In the genomic region with DNA sequence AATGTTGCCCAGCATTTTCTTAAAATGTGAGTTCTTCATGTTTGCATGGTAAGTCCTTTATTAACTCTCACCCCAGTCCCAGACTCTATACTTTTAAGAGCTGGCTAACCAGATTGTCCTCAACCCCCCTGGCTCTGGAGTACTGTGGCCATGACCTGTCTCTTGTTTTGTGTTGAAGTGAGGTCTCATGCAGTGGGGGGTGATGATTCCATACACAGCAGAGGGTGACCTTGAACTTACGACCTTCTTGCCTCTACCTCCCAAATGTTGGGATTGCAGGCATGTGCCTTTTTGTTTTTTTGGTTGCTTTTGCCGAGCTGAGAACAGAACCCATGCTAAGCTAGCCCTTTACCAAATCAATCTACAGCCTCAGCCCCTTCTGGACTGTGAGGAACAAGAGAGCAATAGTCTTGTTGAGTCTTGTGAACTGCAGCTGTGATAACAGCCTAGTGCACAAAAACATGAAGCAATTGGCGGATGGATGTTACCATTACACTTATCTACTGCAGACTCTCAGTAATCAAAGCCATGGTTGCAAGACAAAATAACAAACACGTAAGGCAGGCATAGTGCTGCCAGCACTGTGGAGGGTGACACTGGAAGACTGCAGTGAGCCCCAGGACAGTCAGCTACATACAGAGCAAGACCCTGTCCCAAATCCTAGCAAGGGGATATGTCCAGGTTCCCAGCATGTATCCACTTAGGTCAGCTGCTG, we compare ENCODE assay signal across 18 mouse cellular contexts. TPM values are rescaled to one million over a fixed set of nuclear protein-coding genes. Genes with fewer than 3 reads are reported as not detected.
DNase-seq lines count a peak whose midpoint lies in the region; ATAC-seq and TF ChIP-seq lines count a peak whose summit lies in the region.
"Had no signal": no experiment of that assay in that cellular context is flagged by ENCODE, and none has a peak within 500 bp of the region (broad histone marks: within the 10 kb centered on the region; RNA-seq: fewer than 3 reads in every experiment).

No protein-coding gene starts in this region.

- H3K27me3 ChIP-seq in heart, adult 2 months (ENCODE audit: control insufficient read depth, insufficient read depth, low read length): no peaks in the 10 kb centered on the region
- no peaks in the 10 kb centered on the region for H3K27me3 ChIP-seq in midbrain, embryonic 11.5 days (ENCODE audit: control insufficient read depth, insufficient read depth, low read length)
- H3K27me3 ChIP-seq in midbrain, embryonic 13.5 days: no peaks in the 10 kb centered on the region
- H3K27me3 ChIP-seq in limb, embryonic 10.5 days (ENCODE audit: low read depth, poor library complexity, severe bottlenecking): no peaks in the 10 kb centered on the region
- H3K27me3 ChIP-seq: limb, embryonic 12.5 days had no signal

- no peaks in the 10 kb centered on the region for H3K79me2 ChIP-seq in heart, adult 2 months (replicated peaks; ENCODE audit: control insufficient read depth, insufficient read depth, low read length)

- no peak for ATAC-seq in midbrain, embryonic 11.5 days (ENCODE audit: low FRiP score)
- no peak for ATAC-seq in midbrain, embryonic 13.5 days
- ATAC-seq: activated CD4-positive, CD25-positive, alpha-beta regulatory T cell, adult 4 months; forebrain, embryonic 16.5 days; intestine, postnatal 0 days had no signal

- H3K4me1 ChIP-seq in heart, adult 2 months (ENCODE audit: control insufficient read depth, insufficient read depth, low read length): peaks cover 3% of the 10 kb centered on the region
- peaks cover 4% of the 10 kb centered on the region; the same call in 1 of the 2 replicates for H3K4me1 ChIP-seq in midbrain, embryonic 11.5 days (ENCODE audit: control insufficient read depth, insufficient read depth, low read length)
- H3K4me1 ChIP-seq in midbrain, embryonic 13.5 days (replicated peaks): peaks cover 10% of the 10 kb centered on the region; the same call in 1 of the 2 replicates
- H3K4me1 ChIP-seq in limb, embryonic 10.5 days: no peaks in the 10 kb centered on the region
- H3K4me1 ChIP-seq: limb, embryonic 12.5 days had no signal

- WGBS in heart, adult 2 months: 58% methylated on average over 4 of the region's 4 CpGs
- 79% methylated on average over 4 of the region's 4 CpGs for WGBS in midbrain, embryonic 11.5 days
- WGBS in midbrain, embryonic 13.5 days: 83% methylated on average over 4 of the region's 4 CpGs
- WGBS in limb, embryonic 10.5 days: 84% methylated on average over 4 of the region's 4 CpGs

- H3K27ac ChIP-seq in heart, adult 2 months: peak overlapping the region; percentile 12; the same call in 1 of the 2 replicates
- no peak overlapping the region for H3K27ac ChIP-seq in midbrain, embryonic 11.5 days (ENCODE audit: low read depth, low read length)
- H3K27ac ChIP-seq in midbrain, embryonic 13.5 days: no peak overlapping the region
- H3K27ac ChIP-seq in limb, embryonic 10.5 days: no peak overlapping the region
- H3K27ac ChIP-seq: hindbrain, embryonic 14.5 days; limb, embryonic 12.5 days had no signal

- DNase-seq in heart, adult 2 months: no peak
- DNase-seq in heart, postnatal 10 days: no peak
- peak; percentile 2 for DNase-seq in kidney, adult 18-20 months
- no peak for DNase-seq in kidney, adult 8-10 months
- DNase-seq in midbrain, embryonic 11.5 days (ENCODE audit: low spot score, missing footprints): peak; percentile 53
- peak; percentile 17 for DNase-seq in limb, embryonic 10.5 days (ENCODE audit: low spot score)
- DNase-seq in adrenal gland, postnatal 4 days (ENCODE audit: low spot score in 2 of 2): no peak
- DNase-seq: adrenal gland, postnatal 14 days; kidney, postnatal 25 days; right cerebral cortex, postnatal 25 days had no signal

- no peaks in the 10 kb centered on the region for H3K36me3 ChIP-seq in heart, adult 2 months (ENCODE audit: control insufficient read depth, insufficient read depth, low read length)
- no peaks in the 10 kb centered on the region for H3K36me3 ChIP-seq in midbrain, embryonic 11.5 days (ENCODE audit: control insufficient read depth, insufficient read depth, low read length)
- H3K36me3 ChIP-seq in midbrain, embryonic 13.5 days: no peaks in the 10 kb centered on the region
- no peaks in the 10 kb centered on the region for H3K36me3 ChIP-seq in limb, embryonic 10.5 days
- H3K36me3 ChIP-seq: limb, embryonic 12.5 days had no signal

- H3K9ac ChIP-seq in heart, adult 2 months (ENCODE audit: low read depth, low read length): no peak overlapping the region
- no peak overlapping the region for H3K9ac ChIP-seq in midbrain, embryonic 11.5 days (ENCODE audit: low read length)
- H3K9ac ChIP-seq in midbrain, embryonic 13.5 days (replicated peaks): no peak overlapping the region
- H3K9ac ChIP-seq: hindbrain, embryonic 14.5 days; limb, embryonic 12.5 days had no signal

- no peak for TF ChIP-seq CTCF in heart, adult 2 months (IDR thresholded peaks at IDR 0.05)

- intact Hi-C loops in heart, adult 2 months (cut with DNase I): loop anchor here (5.0 kb wide), 2 partner anchors 78 to 328 kb away; no protein-coding TSS in a partner anchor
- intact Hi-C loops in heart, postnatal 10 days (cut with DNase I): loop anchor here (2.0 kb wide), 1 partner anchor 47 kb away; a partner anchor contains a TSS

- H3K4me2 ChIP-seq in midbrain, embryonic 11.5 days: no peak overlapping the region
- no peak overlapping the region for H3K4me2 ChIP-seq in midbrain, embryonic 13.5 days (replicated peaks)
- H3K4me2 ChIP-seq: hindbrain, embryonic 14.5 days; limb, embryonic 12.5 days had no signal

- no peak overlapping the region for H3K4me3 ChIP-seq in heart, adult 2 months
- H3K4me3 ChIP-seq in midbrain, embryonic 11.5 days (ENCODE audit: low read depth, low read length): no peak overlapping the region
- H3K4me3 ChIP-seq in midbrain, embryonic 13.5 days (replicated peaks): no peak overlapping the region
- no peak overlapping the region for H3K4me3 ChIP-seq in limb, embryonic 10.5 days
- H3K4me3 ChIP-seq: erythroblast, embryonic 14.5 days; limb, embryonic 12.5 days; megakaryocyte, embryonic 14.5 days had no signal

- TF ChIP-seq POLR2A in heart, adult 2 months (IDR thresholded peaks at IDR 0.05; ENCODE audit: insufficient read depth, low read depth, low read length): no peak

- H3K9me3 ChIP-seq in midbrain, embryonic 11.5 days (ENCODE audit: control insufficient read depth, low read length): no peaks in the 10 kb centered on the region
- no peaks in the 10 kb centered on the region for H3K9me3 ChIP-seq in midbrain, embryonic 13.5 days
- no peaks in the 10 kb centered on the region for H3K9me3 ChIP-seq in limb, embryonic 10.5 days (replicated peaks)
- H3K9me3 ChIP-seq: limb, embryonic 12.5 days; megakaryocyte, embryonic 14.5 days had no signal

- no peak for TF ChIP-seq EP300 in heart, adult 2 months (IDR thresholded peaks at IDR 0.05; ENCODE audit: insufficient read depth, low read depth, low read length)

RNA-seq across cellular contexts. Expression of a gene that starts 13.4 kb away (rescaled TPM):
- 10 to 100 TPM; 65.8 to 74.1 TPM for total RNA-seq in heart, adult 2 months (2021)
- polyA plus RNA-seq in heart, adult 2 months (2012; rRNA removed): 155 and 162 TPM in 2 replicates
- 100 to 1,000 TPM in 1 of 2 experiments, 10 to 100 TPM in 1; 81.9 to 104 TPM for total RNA-seq in heart, postnatal 10 days (2021)
- 516 and 544 TPM in 2 replicates for polyA plus RNA-seq in midbrain, embryonic 11.5 days (2014; fragmentation: Nextera tagmentation; extraction: Ambion mirVana)
- 316 and 335 TPM in 2 replicates for polyA plus RNA-seq in midbrain, embryonic 13.5 days (2015; fragmentation: Nextera tagmentation; extraction: Ambion mirVana)
- polyA plus RNA-seq in limb, embryonic 10.5 days (2016; fragmentation: Nextera tagmentation; extraction: Ambion mirVana): 549 and 585 TPM in 2 replicates
- 10 to 100 TPM; 88.1 to 98.9 TPM for total RNA-seq in adrenal gland, postnatal 4 days (2021)

RNA-seq across cellular contexts. Expression of a gene that starts 24.7 kb away (rescaled TPM):
- total RNA-seq in heart, adult 2 months (2021): 10 to 100 TPM; 20.4 to 20.6 TPM
- 3.4 and 6.1 TPM in 2 replicates for polyA plus RNA-seq in heart, adult 2 months (2012; rRNA removed)
- 10 to 100 TPM; 26.3 to 29.6 TPM for total RNA-seq in heart, postnatal 10 days (2021)
- polyA plus RNA-seq in midbrain, embryonic 11.5 days (2014; fragmentation: Nextera tagmentation; extraction: Ambion mirVana): 95.1 and 102 TPM in 2 replicates
- polyA plus RNA-seq in midbrain, embryonic 13.5 days (2015; fragmentation: Nextera tagmentation; extraction: Ambion mirVana): 76.0 and 80.0 TPM in 2 replicates
- polyA plus RNA-seq in limb, embryonic 10.5 days (2016; fragmentation: Nextera tagmentation; extraction: Ambion mirVana): 62.4 and 77.0 TPM in 2 replicates
- total RNA-seq in adrenal gland, postnatal 4 days (2021): 10 to 100 TPM; 49.4 to 55.9 TPM

RNA-seq across cellular contexts. Expression of a gene that starts 46.5 kb away (rescaled TPM):
- total RNA-seq in heart, adult 2 months (2021): 1 to 10 TPM; 4.7 to 6.9 TPM
- 7.5 and 7.6 TPM in 2 replicates for polyA plus RNA-seq in heart, adult 2 months (2012; rRNA removed)
- total RNA-seq in heart, postnatal 10 days (2021): 10 to 100 TPM; 10.3 to 14.2 TPM
- 1.9 and 2.9 TPM in 2 replicates for polyA plus RNA-seq in midbrain, embryonic 11.5 days (2014; fragmentation: Nextera tagmentation; extraction: Ambion mirVana)
- 0.68 and 1.2 TPM in 2 replicates for polyA plus RNA-seq in midbrain, embryonic 13.5 days (2015; fragmentation: Nextera tagmentation; extraction: Ambion mirVana)
- 6.4 and 8.9 TPM in 2 replicates for polyA plus RNA-seq in limb, embryonic 10.5 days (2016; fragmentation: Nextera tagmentation; extraction: Ambion mirVana)
- total RNA-seq in adrenal gland, postnatal 4 days (2021): 1 to 10 TPM; 6.0 to 7.9 TPM

Comparison
In these comparisons a context has a peak if more than half of its experiments do, and no peak if none do; other contexts are left out.
1. DNase-seq: peak in kidney, adult 18-20 months (single experiment), midbrain, embryonic 11.5 days (single experiment) and limb, embryonic 10.5 days (single experiment); none in heart, adult 2 months (0 of 2), heart, postnatal 10 days (0 of 2), kidney, adult 8-10 months (0 of 2) and adrenal gland, postnatal 4 days (0 of 2).